Mouse (Mus musculus) limb, embryonic 10.5 days (tissue): ENCODE results near the gene Naxd. TPM values are rescaled to one million over a fixed set of nuclear protein-coding genes. Genes with fewer than 3 reads are reported as not detected.
"Not testable (repeated sequence)": the region's sequence is repeated elsewhere in the genome, so short reads cannot be mapped to it uniquely, and the experiment has no call there.

ENCODE experiments used
- DNase-seq: peaks from one replicate; pipeline ENCODE4 v3.0.0-alpha.2; 2017; ENCODE audit warnings: low spot score
- H3K27ac ChIP-seq: fragments of 300-500 bp; sonication (generic); 2 replicates; pipeline ENCODE4 v1.5.1; 2016; ENCODE audit warnings: mild to moderate bottlenecking
- H3K27me3 ChIP-seq: fragments of 300-500 bp; sonication (generic); 2 replicates; pipeline ENCODE4 v1.6.1; 2016; ENCODE audit warnings: low read depth, mild to moderate bottlenecking; ENCODE audit not compliant: poor library complexity, severe bottlenecking
- H3K36me3 ChIP-seq: fragments of 300-500 bp; sonication (generic); 2 replicates; pipeline ENCODE4 v1.6.1; 2016; ENCODE audit warnings: mild to moderate bottlenecking, moderate library complexity
- H3K4me1 ChIP-seq: fragments of 300-500 bp; sonication (generic); 2 replicates; pipeline ENCODE4 v1.6.1; 2016
- H3K4me3 ChIP-seq: fragments of 300-500 bp; sonication (generic); 2 replicates; pipeline ENCODE4 v1.5.1; 2016; ENCODE audit warnings: mild to moderate bottlenecking, moderate library complexity
- H3K9me3 ChIP-seq: fragments of 300-500 bp; sonication (generic); replicated peaks from 2 replicates; pipeline ENCODE4 v1.6.1; 2016; ENCODE audit warnings: mild to moderate bottlenecking
- WGBS: fragments of 180-500 bp; shearing (Covaris S2); methylation state at CpG from one replicate; pipeline ENCODE4 v1.1.7; 2016; 5-methylcytosine and 5-hydroxymethylcytosine counted together
- polyA plus RNA-seq: library from polyadenylated mRNA; unstranded; fragments of >200 nt; fragmentation: Nextera tagmentation; extraction: Ambion mirVana; gene quantifications from 2 replicates; pipeline ENCODE4 v1.2.1, GENCODE M21; 2016

Naxd gene
- polyA plus RNA-seq, 1 experiment from 2014 or later, result 116 TPM

GRCm38 (mm10) chr8:11461847-11462246 is 35.5 kb upstream of the Naxd start:
- Histone ChIP-seq H3K27ac (no peak overlapping the region), H3K4me1 (peaks cover 15% of the 10 kb centered on the region), H3K36me3 (no peaks in the 10 kb centered on the region), H3K9me3 (no peaks in the 10 kb centered on the region), H3K4me3 (no peak overlapping the region), H3K27me3 (no peaks in the 10 kb centered on the region)
- WGBS, result 42% methylated on average over 2 of the region's 2 CpGs
- DNase-seq, result no peak

- Histone ChIP-seq H3K9me3 (no peaks in the 10 kb centered on the region), H3K4me1 (peaks cover 15% of the 10 kb centered on the region), H3K36me3 (no peaks in the 10 kb centered on the region), H3K27ac (no peak overlapping the region), H3K27me3 (no peaks in the 10 kb centered on the region), H3K4me3 (no peak overlapping the region)
- DNase-seq, result no peak
- WGBS, result 88% methylated on average over 4 of the region's 4 CpGs
Measured at GRCm38 (mm10) chr8:11462641-11463040, 34.7 kb upstream of the Naxd start.

GRCm38 (mm10) chr8:11463541-11463888 is 33.8 kb upstream of the Naxd start:
- Histone ChIP-seq H3K36me3 (no peaks in the 10 kb centered on the region), H3K4me1 (peaks cover 7% of the 10 kb centered on the region; the same call in 1 of the 2 replicates), H3K27ac (no peak overlapping the region), H3K27me3 (no peaks in the 10 kb centered on the region), H3K4me3 (no peak overlapping the region), H3K9me3 (no peaks in the 10 kb centered on the region)
- WGBS, result 96% methylated on average over 2 of the region's 2 CpGs
- no peak for DNase-seq

- WGBS, result 77% methylated on average over 12 of the region's 12 CpGs
- no peak overlapping the region for H3K27ac ChIP-seq
Measured at GRCm38 (mm10) chr8:11463889-11464706, 33.2 kb upstream of the Naxd start.

GRCm38 (mm10) chr8:11464707-11464964 is 32.7 kb upstream of the Naxd start:
- Histone ChIP-seq H3K4me3 (no peak overlapping the region), H3K36me3 (no peaks in the 10 kb centered on the region), H3K27ac (no peak overlapping the region), H3K27me3 (no peaks in the 10 kb centered on the region), H3K4me1 (peaks cover 4% of the 10 kb centered on the region; the same call in 1 of the 2 replicates), H3K9me3 (no peaks in the 10 kb centered on the region)
- DNase-seq, result no peak
- WGBS, result 83% methylated on average over 3 of the region's 3 CpGs

More at GRCm38 (mm10) chr8:11463889-11464706, 33.2 kb upstream of the Naxd start:
- no peaks in the 10 kb centered on the region for H3K27me3 ChIP-seq
- peaks cover 4% of the 10 kb centered on the region; the same call in 1 of the 2 replicates for H3K4me1 ChIP-seq
- H3K4me3 ChIP-seq, result no peak overlapping the region
- DNase-seq, result no peak
- H3K9me3 ChIP-seq, result no peaks in the 10 kb centered on the region
- no peaks in the 10 kb centered on the region for H3K36me3 ChIP-seq

- peaks cover 4% of the 10 kb centered on the region; the same call in 1 of the 2 replicates for H3K4me1 ChIP-seq
- H3K36me3 ChIP-seq, result no peaks in the 10 kb centered on the region
- no peaks in the 10 kb centered on the region for H3K9me3 ChIP-seq
- no peak overlapping the region for H3K27ac ChIP-seq
- DNase-seq, result no peak
- peaks cover 5% of the 10 kb centered on the region; the same call in 1 of the 2 replicates for H3K27me3 ChIP-seq
- 96% methylated on average over 4 of the region's 4 CpGs for WGBS
- no peak overlapping the region for H3K4me3 ChIP-seq
Measured at GRCm38 (mm10) chr8:11465619-11466018, 31.7 kb upstream of the Naxd start.

GRCm38 (mm10) chr8:11466528-11466927 is 30.8 kb upstream of the Naxd start:
- H3K27me3 ChIP-seq, result peaks cover 14% of the 10 kb centered on the region
- WGBS, result 93% methylated on average over 5 of the region's 5 CpGs

GRCm38 (mm10) chr8:11469095-11469494 is 28.2 kb upstream of the Naxd start:
- H3K4me3 ChIP-seq, result no peak overlapping the region
- DNase-seq, result peak; percentile 60
- WGBS, result 3% methylated on average over 3 of the region's 3 CpGs
- no peaks in the 10 kb centered on the region for H3K9me3 ChIP-seq
- no peaks in the 10 kb centered on the region for H3K36me3 ChIP-seq
- H3K4me1 ChIP-seq, result peaks cover 22% of the 10 kb centered on the region; the same call in 1 of the 2 replicates
- peaks cover 24% of the 10 kb centered on the region for H3K27me3 ChIP-seq
- no peak overlapping the region for H3K27ac ChIP-seq

More at GRCm38 (mm10) chr8:11466528-11466927, 30.8 kb upstream of the Naxd start:
- not testable (repeated sequence) for DNase-seq, H3K9me3 ChIP-seq, H3K27ac ChIP-seq, H3K36me3 ChIP-seq, H3K4me3 ChIP-seq, H3K4me1 ChIP-seq

GRCm38 (mm10) chr8:11470694-11471093 is 26.6 kb upstream of the Naxd start:
- Histone ChIP-seq H3K36me3 (no peaks in the 10 kb centered on the region), H3K27me3 (peaks cover 40% of the 10 kb centered on the region), H3K4me3 (no peak overlapping the region), H3K4me1 (peaks cover 31% of the 10 kb centered on the region), H3K9me3 (no peaks in the 10 kb centered on the region), H3K27ac (no peak overlapping the region)
- no peak for DNase-seq
- 83% methylated on average over 7 of the region's 7 CpGs for WGBS

- Histone ChIP-seq H3K36me3 (no peaks in the 10 kb centered on the region), H3K9me3 (no peaks in the 10 kb centered on the region), H3K27ac (no peak overlapping the region), H3K4me1 (peaks cover 37% of the 10 kb centered on the region), H3K4me3 (no peak overlapping the region), H3K27me3 (peaks cover 46% of the 10 kb centered on the region)
- 61% methylated on average over 8 of the region's 8 CpGs for WGBS
- DNase-seq, result no peak
Measured at GRCm38 (mm10) chr8:11471309-11471708, 26.0 kb upstream of the Naxd start.

- no peak overlapping the region for H3K4me3 ChIP-seq
- H3K27me3 ChIP-seq, result peaks cover 63% of the 10 kb centered on the region
- H3K9me3 ChIP-seq, result no peaks in the 10 kb centered on the region
- H3K4me1 ChIP-seq, result peaks cover 52% of the 10 kb centered on the region
- no peaks in the 10 kb centered on the region for H3K36me3 ChIP-seq
- 20% methylated on average over 4 of the region's 4 CpGs for WGBS
- H3K27ac ChIP-seq, result peak overlapping the region; percentile 2; the same call in 1 of the 2 replicates
- no peak for DNase-seq
Measured at GRCm38 (mm10) chr8:11473072-11473471, 24.2 kb upstream of the Naxd start.

GRCm38 (mm10) chr8:11475397-11475796 is 21.9 kb upstream of the Naxd start:
- Histone ChIP-seq H3K9me3 (no peaks in the 10 kb centered on the region), H3K36me3 (no peaks in the 10 kb centered on the region), H3K4me1 (peaks cover 61% of the 10 kb centered on the region), H3K27ac (no peak overlapping the region), H3K27me3 (peaks cover 84% of the 10 kb centered on the region), H3K4me3 (no peak overlapping the region)
- no peak for DNase-seq
- 3% methylated on average over 9 of the region's 10 CpGs for WGBS

GRCm38 (mm10) chr8:11475876-11476275 is 21.4 kb upstream of the Naxd start:
- 2% methylated on average over 2 of the region's 2 CpGs for WGBS
- peaks cover 84% of the 10 kb centered on the region for H3K27me3 ChIP-seq
- H3K4me3 ChIP-seq, result 0 out of 2 replicates have a peak overlapping the region, but pooled peaks have one; percentile 62
- no peak for DNase-seq
- H3K36me3 ChIP-seq, result no peaks in the 10 kb centered on the region
- no peaks in the 10 kb centered on the region for H3K9me3 ChIP-seq
- H3K27ac ChIP-seq, result no peak overlapping the region
- H3K4me1 ChIP-seq, result peaks cover 62% of the 10 kb centered on the region
